Mouse (Mus musculus) ES-Bruce4 (cell line): Measurements from ENCODE around the gene Ptprg.

Source experiments
- CTCF ChIP-seq: IDR thresholded peaks from one replicate; pipeline ENCODE4 v1.8.1; 2011; ENCODE audit warnings: low read depth, low read length
- POLR2A ChIP-seq: IDR thresholded peaks from one replicate; pipeline ENCODE4 v1.8.1; 2011; ENCODE audit warnings: low read length; ENCODE audit not compliant: insufficient read depth

GRCm38 (mm10) chr14:12220540-12220939 lies 667.2 kb downstream of the Ptprg start:
- TF ChIP-seq CTCF, result no peak
- TF ChIP-seq POLR2A, result no peak
